Mouse (Mus musculus) c-Kit-positive CD71-positive TER-119-negative erythroid progenitor cells, embryonic 14.5 days (primary cell): ENCODE results near the gene Agbl4.
A peak's percentile ranks its signal among the peaks of the same experiment; 100 is the strongest.

ENCODE experiments used
- DNase-seq: peaks from one replicate; pipeline ENCODE4 v3.0.0-alpha.2; 2013; ENCODE audit warnings: low read depth

Gene Agbl4

DNA sequence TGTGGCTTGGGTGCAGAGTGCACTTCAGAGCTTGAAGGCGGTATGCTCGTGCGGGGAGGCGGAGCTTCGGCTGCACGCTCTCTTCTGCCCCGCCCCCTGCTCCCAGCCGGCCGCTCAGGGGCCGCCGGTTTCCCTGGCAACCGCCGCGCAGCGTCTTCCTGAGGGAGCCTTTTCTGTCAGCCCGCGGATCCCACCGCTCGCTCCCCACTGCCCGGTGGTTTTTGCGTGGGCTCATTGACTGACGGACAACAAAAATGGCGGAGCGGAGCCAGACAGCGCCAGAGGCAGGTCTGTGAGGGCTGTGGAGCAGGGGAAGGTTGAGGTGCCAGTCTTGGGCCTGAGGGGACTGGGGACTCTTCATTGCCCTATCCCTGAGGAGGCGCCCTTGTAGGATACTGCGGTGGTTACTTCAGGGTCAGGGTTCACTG lies at the start of gene Agbl4:
Gene Agbl4, plus strand, starts transcription at position 44 of the 428 bp plus-strand sequence.
- DNase-seq, result no peak

DNA sequence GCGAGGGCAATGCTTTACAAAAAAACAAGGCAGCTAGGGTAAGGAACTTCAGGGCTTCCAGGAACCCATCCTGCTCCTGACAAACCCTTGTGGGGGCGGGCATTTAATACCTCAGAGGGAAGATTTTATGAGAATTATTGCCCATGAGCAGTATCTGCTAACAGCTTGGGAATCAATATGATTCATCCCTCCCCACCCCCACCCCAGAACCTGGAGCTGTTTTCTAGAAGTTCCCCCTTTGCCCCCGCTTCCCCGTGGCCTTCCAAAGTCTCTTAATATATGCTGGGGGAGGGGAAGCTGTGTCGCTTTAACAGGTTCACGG lies 46.6 kb upstream of the Agbl4 start:
- no peak for DNase-seq

DNA sequence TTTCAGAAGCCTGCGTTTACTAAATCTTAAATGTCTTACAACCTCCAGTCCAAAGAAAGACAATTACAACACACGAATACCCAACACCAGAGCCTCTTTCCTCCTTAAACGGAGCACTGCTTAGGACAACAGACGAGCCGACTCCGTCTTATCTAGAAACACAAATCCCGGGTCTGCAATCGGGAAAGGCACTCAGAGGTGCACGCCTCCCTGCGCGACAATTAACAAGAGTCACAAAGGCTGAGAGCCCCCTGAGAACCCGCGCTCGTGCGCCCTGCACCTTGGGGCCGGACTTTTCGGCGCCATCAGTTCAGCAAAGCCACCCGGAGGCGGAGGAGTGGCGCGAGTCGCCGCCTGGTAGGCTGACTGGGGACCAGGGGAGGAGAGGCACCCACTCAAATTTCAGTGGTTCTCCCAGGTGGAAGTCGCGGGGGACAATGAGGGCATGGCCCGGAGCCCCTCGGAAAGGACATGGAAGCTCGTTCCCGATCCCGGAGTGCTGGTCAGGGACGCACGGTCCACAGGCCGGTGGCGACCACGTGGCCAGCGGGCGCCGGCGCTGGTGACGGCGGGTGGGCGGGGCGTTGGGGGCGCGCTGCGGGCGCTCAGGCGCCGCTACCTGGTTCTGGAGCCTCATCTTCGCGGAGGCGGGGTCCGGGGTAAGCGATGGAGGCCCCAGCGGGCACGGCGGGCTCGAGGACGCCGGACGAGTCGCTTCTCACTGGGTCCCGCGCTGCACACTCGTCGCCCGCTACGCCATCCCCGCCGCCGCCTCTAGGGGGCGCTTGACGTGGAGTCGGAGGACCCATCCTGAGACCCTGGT lies 46.1 kb upstream of the Agbl4 start, which contains the start of gene Elavl4:
Gene Elavl4, minus strand, starts transcription at position 732 of the 823 bp plus-strand sequence.
- peak; percentile 7 for DNase-seq

DNA sequence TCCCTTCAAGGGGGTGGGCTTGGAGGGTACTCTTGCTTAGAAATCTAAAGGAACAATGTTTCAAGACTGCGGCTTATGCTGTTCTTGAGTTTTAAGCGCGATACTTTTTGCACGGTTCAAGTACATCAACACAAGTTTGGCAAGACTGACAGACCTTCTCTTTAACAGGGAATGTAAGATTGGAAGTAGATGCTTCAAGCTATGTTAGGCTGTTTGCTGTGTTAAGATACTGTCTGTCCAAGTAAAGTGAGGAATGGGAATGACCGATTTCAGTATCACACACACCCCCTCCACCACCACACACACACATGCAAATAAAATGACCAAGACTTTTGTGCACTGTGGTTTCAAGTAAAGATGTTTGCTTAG lies 45.5 kb upstream of the Agbl4 start:
- no peak for DNase-seq

DNA sequence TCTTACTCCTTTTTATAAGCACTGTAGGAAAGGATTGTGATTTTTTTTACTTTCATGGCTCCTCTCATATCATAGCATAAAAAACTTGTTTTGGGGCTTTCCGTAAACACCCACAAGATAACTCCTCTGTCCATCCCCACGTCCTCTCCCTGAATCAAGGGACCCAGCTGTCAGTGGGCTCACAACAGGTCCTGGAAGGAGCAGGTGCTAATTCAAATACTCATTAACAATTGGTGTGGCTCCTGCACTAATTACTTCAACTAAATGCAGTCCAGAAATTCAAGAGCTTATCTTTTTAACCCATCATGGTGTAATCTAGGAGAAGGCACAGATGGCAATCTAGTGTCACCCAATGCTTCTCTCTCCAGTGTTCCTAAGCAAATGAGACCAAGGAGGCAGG lies 36.9 kb upstream of the Agbl4 start:
- no peak for DNase-seq

DNA sequence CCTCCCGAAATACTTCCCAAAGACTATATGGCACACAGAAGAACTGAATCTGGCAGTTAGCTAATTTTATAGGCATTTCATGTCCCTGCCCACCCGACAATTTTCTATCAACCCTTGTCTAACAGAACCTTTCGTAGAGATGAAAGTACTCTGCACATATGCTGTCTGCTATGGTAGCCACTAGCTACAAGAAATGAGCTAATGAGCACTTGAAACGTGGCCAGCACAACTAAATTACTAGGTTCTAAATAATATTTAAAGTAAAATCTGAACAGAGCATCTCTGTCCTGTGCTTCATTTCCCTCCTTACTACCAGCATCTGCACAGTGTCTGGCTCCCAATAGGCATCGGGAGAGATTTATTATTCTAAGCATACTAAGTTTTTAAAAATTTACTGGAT lies 1.2 kb upstream of the Agbl4 start:
- no peak for DNase-seq

DNA sequence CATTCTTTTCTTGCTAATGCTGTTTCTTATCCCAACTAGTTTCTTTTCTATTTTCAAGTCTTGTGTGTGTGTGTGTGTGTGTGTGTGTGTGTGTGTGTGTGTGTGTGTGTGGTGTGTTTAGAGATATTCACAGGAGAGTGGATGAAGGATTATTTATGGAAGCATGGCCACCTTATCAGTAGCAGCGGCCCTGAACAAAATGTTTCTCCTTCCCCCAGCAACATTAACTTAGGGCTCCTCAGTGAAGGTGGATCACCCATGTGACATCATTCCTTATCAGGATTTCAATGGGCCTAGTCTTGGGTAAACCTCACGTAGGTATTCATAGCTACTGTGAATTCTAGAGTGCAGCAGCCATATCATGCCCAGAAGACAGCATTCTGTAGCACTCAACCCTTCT lies 22.8 kb downstream of the Agbl4 start:
- no peak for DNase-seq

DNA sequence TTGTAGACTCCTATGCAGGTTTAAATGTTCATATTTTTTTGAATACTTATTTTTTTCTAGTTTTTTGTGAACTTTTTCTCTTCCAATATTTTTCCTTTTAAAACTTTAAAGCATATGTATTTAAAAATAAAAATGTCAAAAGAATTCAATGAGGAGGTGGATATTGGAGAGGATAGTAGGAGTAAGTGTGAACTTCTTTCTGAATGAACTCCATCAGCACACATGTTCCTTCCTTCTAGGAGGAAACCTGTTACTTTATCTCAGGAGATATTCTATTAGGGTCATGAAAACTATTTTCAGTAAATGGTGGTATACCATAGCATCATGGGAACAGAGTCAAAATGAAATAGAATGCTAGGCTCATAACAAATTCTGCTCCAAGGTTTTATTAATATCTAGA lies 30.2 kb downstream of the Agbl4 start:
- no peak for DNase-seq

DNA sequence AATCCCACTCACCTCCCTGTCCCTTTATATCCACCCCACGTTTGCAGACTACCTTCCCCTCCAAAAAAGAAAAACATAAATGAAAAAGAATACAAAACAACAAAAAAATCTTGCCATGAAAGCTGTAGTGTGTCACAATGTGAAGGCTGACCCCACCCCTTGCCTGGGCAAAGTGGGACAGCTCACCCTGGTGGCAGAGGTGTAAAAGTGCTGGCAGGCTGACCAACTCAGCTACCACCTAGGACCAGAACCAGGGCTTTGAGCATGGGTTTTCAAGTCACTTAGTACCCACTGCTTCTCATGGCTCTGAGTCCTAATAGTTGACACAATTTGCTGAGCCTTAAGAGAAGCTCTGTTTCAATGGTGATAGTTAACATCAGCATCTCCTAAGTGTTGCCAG lies 96.9 kb downstream of the Agbl4 start:
- DNase-seq, result no peak

DNA sequence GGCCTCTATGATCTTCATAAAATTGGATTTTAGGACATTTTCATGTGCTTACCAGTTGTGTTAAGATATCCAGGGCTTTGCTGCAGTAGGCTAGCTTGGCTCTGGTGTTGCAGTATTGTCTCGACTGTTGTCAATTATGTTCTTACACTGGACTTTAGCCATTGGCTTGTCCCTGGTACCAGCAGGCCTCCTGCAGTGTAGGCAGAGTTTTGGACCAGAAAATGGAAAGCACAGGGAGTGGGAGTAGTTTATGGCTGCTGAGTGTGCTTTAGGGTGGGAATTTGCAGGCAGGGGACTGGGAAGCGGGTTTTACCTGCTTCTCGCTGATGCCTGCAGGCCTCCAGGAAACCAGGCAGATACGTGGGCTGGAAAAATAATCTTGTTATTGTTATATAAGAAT lies 132.3 kb downstream of the Agbl4 start:
- DNase-seq, result no peak

DNA sequence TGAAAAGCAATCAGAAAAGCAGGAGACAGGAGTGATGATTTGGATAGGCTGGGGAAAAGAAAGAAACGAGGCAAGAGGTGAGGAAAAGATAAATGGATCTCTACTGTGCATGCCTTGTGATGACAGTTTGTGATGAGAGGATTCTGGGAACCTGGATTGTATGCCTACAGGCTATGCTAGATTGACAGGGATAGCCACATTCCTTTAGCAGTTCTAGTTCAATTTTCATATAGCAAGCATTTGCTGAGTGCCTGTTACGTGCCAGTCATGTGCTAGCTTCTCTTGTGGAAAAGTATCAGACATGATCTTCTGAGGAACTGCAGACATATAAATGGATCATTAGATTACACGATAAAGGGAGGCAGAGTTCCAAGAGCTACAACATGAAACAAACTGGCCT lies 151.8 kb downstream of the Agbl4 start:
- no peak for DNase-seq

DNA sequence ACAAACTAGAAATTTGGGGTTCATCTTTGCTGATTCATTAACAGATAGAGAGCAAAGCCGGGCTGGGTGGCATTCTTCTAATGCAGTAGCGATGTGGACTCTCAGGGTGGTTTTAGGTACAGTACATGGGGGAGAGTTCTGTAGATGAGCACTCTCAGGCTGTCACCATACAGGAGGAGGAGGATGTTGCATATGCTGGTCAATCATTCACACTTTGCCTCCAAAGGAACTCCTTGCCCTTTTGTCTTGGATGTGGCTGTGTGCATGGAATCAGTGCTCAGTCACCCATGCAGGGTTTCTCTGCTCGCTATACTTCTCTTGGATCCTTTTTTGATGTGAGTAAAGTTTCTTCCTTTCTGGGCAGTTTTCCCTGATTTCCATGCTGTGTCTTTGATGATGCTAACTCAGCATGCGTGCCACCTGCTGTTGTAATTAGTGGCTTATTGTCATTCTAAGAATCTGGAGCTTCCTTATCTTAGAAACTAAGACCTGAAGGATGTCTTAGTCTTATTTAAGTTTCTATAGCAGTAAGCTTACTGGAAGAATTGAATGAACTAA lies 200.3 kb downstream of the Agbl4 start:
- no peak for DNase-seq

DNA sequence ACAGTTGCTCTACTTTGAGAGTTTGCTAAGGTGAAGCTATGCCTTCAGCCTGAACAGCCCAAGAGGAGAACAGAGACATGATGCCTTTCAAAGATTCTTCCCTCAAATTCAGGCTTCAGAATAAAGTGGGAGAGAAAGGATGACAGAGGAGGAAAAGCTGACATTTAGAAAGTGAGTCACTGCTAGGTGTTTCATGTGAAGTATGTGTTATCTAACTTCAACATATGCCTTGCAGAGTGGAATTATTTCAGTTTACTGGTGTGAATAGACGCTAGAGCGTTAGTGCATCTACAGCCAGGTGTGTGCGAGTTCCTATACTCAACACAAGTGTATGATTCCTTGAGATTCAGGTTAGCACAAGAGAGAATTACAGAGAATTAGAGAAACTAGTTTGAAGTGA lies 244.0 kb downstream of the Agbl4 start:
- no peak for DNase-seq

DNA sequence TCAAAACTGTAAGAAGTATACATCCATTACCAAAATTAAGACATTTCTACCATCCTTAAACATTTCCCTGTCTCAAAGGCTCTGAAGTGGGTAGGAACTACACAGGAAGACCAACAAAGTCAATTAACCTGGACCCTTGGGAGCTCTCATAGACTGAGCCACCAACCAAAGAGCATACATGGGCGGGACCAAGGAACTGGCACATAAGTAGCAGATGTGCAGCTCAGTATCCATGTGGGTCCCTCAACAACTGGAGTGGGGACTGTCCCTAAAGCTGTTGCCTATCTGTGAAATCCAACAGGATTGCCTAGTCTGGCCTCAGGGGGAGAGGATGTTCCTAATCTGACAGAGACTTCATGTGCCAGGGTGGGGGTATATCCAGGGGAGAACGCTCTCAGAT lies 265.5 kb downstream of the Agbl4 start:
- DNase-seq, result no peak

DNA sequence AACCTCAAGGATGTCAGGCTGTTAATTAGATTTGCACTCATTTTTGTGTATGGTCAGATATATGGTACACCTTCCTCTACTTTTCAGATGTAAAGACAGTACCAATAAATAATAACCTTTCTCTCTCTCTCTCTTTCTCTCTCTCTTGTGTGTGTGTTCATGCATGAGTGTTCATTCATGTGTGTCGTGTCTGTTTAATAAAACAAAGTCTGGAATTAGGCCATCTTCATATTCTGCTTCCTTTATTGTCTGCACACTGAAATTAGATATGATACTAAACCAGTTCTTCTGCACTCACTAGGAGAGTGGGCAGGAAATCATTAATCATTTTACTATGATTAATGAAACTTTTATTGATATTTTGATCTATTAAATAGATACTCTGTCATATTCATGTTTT lies 276.7 kb downstream of the Agbl4 start:
- no peak for DNase-seq

DNA sequence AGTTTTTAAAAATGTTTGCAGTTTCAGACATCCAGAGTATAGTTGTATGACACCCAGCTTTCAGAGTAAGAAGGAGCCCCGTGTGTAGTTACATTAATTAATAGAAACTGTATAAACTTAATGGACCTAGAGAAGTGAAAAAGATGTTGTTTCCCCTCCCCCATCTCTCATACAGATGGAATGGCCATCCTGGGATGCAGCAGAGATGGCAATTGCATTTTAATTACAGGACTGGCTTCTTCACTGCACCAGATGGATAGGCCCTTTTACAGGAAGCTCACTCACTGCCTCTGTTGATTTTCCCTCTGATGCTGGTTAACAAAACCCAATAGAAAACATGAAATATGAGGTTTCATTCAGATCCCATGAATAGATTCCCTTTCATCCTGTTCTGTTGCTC lies 337.7 kb downstream of the Agbl4 start:
- no peak for DNase-seq

DNA sequence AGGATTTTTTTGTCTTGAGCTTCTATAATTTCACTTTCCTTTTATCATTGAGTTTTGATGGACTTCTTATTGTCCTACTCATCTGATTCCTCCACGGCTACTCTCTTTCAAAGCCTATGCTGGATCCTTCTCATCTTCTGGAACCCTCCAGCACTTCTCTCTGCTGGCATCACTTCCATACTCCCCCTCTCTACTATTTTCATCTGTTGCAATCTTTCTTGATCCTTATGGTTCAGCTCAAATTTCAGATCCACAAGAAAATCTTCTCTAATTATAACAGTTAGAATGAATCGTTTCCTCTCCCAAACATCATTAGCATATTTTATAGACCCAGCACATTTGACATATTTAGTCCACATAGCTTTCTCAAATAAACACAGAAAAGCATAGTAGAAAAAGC lies 360.5 kb downstream of the Agbl4 start:
- no peak for DNase-seq

DNA sequence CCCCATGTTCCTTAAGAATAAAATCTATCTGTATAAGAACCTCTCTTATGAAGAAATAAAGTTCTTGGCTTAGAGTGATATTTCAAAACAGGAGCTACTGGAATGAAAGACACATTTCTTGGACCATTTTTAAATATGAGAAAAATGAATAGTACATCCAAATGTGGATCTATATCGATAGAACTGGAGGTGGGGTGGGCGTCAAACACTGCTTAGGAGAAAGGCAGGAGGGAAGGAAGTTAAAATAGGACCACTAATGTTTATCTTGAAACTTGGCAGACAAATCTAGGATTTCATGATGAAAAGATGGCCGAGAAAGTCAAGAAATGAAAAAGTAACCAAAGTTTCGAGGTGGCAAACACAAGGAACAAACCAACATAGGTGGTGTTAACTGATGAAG lies 391.1 kb downstream of the Agbl4 start:
- no peak for DNase-seq

DNA sequence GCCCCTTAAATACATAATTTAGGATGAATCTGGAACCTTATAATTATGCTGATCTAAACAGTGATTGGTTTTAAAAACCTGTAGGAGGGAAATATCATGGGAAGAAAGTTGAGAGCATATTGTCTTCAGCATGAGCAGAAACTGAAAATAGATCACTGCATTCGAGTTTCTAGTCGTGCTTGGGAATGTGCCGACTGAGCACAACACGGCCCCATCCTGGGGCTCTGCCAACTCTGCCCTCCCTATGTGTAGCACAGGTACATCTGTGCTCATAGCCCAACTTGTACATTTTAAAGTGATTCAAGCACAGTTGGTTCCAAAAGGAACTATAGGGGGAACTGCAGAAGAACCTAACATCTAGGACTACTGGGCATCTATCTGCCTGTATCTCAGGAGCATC lies 402.4 kb downstream of the Agbl4 start:
- no peak for DNase-seq

DNA sequence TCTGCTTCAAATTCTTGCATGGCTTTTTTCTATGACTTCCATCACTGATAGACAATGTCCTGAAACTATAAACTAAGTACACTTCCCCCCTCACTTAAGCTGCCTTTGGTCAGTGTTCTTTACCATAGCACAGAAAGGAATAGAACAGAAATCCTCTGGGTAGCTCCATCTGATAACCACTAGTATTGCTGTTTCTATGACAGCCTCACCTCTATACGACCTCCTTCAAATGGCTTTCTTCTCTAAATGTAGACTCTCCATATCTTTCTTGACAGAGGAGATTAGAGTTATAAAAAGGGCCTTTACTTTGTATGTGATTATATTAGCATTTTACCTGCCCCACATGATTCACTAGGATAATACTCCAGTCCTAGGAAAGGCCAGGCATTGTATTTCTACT lies 413.5 kb downstream of the Agbl4 start:
- DNase-seq, result no peak

DNA sequence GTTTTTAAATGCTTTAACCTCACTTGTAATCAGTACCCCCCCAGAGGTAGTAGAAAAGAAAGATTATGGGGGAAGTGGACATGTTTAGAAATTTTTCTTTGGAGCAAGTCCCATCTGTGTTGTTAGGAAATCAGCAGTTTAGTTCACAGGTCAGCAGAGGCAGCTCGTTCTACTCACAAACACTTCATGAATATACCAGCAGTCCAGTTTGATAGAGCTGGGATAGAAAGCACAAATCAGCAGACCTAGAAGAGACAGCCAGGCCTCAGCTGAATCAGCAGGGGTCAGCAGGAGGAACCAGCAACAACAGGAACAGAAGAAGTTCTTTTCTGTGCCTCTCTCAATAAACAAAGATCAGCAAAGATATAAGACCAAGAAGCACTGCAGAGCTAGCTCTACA lies 435.3 kb downstream of the Agbl4 start:
- DNase-seq, result no peak

DNA sequence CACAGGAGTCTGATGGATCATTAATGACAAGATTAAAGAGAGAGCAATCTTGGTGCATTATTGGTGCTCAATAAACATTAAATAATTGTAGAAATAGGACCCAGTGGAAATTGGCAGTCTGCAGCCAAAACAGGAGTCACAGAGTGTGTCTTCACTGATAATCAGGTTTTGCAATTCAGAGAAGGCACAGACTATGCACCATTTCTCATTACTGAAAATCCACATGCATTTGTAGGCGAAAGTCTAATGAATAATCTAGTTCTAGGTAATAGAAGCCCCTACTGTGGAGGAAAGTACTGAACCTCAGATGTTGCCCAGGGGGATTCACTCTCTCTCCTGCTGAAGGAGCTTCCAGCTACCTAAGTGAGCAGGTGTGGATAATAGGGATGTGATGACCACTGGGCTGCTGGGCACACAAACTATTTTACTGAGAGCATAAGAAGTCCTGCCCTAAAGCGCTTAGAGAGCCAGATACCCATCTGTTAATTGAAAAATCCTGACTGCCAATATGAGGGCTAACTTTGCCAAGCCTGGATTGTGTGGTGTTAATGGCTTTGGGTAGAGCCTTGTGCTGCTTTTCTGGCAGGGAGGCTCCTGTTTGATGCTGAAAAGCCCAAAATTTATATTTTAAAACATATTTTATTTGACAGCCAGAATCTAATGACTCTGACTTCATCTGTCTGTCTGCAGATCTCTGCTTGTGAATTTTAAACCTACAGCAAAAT lies 482.4 kb downstream of the Agbl4 start:
- DNase-seq, result no peak

DNA sequence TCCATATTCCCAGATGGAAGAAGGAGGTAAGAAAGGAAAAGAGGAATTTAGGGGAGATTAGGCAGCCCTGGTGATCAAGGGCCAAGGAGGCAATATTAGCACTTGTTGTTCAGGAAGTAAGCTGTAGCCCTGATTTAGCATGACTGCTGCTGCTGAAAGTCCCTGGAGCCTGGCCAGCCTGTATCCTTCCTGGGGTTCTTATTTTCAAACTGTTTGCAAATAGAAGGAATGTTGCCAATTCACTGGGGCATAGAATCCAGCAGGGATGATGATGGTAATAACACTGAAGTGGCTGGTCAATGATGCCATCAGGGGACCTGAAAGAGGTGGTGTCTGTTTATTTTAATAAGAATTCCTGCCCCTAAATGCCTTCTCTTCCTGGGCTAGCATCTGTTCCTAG lies 518.6 kb downstream of the Agbl4 start:
- no peak for DNase-seq

DNA sequence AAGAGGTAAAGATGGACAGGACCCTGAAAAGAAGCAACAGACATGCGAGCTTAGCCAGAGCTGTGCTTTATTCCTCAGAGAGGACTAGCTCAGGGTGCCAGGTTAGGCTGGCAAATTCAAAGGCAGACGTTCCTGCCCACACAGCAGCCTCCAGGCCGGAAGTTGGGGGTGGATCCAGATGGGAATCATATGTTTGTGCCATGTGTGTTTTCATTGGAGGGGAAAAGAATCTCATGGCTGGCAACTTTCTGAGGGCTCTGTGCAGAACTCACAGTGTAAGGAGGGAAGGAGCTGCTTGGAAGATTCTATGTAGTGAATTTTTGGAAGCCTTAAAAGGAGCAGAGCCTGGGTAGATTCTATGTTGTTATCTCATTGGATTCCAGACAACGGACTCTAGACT lies 519.1 kb downstream of the Agbl4 start:
- no peak for DNase-seq
